Mouse (Mus musculus) kidney, adult 2 months (tissue): ENCODE results near the gene Glis1.

Source experiments
- CTCF ChIP-seq: fragments of 200-500 bp; conservative IDR thresholded peaks from 2 replicates; pipeline ENCODE4 v1.5.1; 2011; ENCODE audit warnings: low read depth, mild to moderate bottlenecking, control low read depth, low read length, moderate library complexity, mixed read lengths; ENCODE audit not compliant: insufficient read depth, insufficient read length
- POLR2A ChIP-seq: fragments of 200-500 bp; IDR thresholded peaks from one replicate; pipeline ENCODE4 v1.6.1; 2011; ENCODE audit warnings: low read depth, low read length, control low read depth

DNA sequence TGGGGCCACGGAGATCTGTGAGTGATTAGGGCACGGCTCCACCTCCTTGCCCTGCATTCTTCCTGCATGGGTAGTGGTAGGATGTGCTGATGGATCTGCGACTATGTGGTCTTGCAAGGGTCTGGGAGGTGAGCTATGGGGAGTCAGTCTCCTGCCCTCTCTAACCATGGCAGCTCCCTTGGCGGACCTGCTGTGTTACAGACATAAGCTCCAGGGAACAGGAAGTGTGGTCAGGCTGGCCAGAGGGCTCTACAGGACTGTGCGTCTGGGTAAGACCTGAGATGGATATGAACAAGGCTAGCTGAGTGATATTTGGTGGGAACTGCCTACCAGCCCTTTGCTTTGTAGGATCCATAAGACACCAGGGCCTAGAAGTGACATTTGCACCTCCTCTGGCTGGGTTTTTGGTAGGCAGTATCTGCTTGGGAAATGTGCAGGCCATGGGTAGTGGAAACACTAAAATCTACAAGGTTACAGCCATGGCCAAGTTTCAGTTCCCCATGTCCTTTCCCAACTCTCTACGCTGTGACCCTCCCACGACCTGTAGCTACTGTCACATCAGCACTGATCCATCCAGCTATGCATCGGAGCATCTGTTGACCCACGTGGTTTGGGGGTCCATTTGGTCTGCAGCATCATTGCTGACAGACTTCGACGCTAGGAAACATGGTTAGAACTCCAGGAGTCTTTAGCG is 142.9 kb downstream of the Glis1 start:
- TF ChIP-seq CTCF (no peak), POLR2A (no peak)
